Mouse (Mus musculus): ENCODE data around the gene Sult2a6.

Gene Sult2a6

GRCm38 (mm10) chr7:14254770-14255169 lies at the start of gene Sult2a6:
Gene Sult2a6, minus strand, starts transcription at chr7:14254870.
- DNase-seq (ENCODE audit: low spot score in 2 of 2) = no peak

GRCm38 (mm10) chr7:14215231-14215630 lies 39.4 kb downstream of the Sult2a6 start:
- no peak for DNase-seq (ENCODE audit: low spot score in 2 of 2)

GRCm38 (mm10) chr7:14203417-14203816 lies 51.3 kb downstream of the Sult2a6 start:
- DNase-seq (ENCODE audit: low spot score in 2 of 2) = no peak

GRCm38 (mm10) chr7:14202487-14202886 lies 52.2 kb downstream of the Sult2a6 start:
- DNase-seq (ENCODE audit: low spot score in 2 of 2) = no peak

All from thymus, postnatal 10 days (tissue).